Mouse (Mus musculus): ENCODE data around the gene Def6. TPM values are rescaled to one million over a fixed set of nuclear protein-coding genes. Genes with fewer than 3 reads are reported as not detected.

Def6 gene
- 4.0 and 7.0 TPM in 2 replicates for polyA plus RNA-seq (2012; rRNA removed)

DNA sequence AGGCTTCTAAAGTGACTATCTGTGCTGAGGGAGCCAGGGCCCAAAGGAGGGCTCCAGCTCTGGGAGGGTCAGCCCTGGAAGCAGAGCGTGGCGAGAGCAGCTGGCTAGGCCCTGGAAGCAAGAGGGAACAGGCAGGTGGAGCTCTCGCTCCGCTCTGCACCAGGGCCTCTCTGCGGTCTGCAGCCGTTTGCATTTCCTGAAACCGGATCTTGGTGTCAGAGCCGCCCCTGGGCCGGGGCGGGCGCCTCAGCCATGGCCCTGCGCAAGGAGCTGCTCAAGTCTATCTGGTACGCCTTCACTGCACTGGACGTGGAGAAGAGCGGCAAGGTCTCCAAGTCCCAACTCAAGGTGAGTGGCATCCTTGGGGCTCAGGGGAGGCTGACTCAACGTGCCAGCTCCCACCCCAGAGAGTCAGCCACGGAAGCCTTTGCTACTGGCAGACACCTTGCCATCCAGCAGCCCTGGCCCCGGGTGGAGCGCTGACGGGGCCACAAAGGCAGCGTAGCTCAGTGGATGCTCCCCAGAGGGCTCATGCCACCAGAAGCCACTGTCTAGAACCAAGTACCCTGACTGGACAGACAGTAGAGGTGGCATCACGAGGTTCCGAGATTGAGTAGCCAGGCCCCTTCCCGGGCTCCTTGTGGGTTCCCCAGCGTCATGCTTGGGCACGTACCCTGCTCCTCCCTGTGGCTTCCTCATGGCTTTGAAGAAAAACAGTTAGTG is at the start of gene Def6:
Gene Def6 (plus strand): TSS at position 188 of the 723 bp plus-strand sequence.
- Histone ChIP-seq H3K4me3 (ENCODE audit: low read depth, low read length) (peak within 1 kb of the TSS; percentile 73), H3K27ac (ENCODE audit: insufficient read depth, low read depth, low read length) (peak within 1 kb of the TSS; percentile 70), H3K4me1 (ENCODE audit: control insufficient read depth, insufficient read depth, insufficient read length, low read length) (peaks cover 3% of the 10 kb centered on the region; the same call in 1 of the 2 replicates), H3K27me3 (ENCODE audit: control insufficient read depth, insufficient read depth, low read length) (no peaks in the 10 kb centered on the region), H3K36me3 (ENCODE audit: control insufficient read depth, insufficient read depth, low read length) (no peaks in the 10 kb centered on the region; the same call in 1 of the 2 replicates)
- 21% methylated on average over 26 of the region's 26 CpGs for WGBS
- TF ChIP-seq CTCF (IDR thresholded peaks at IDR 0.05; ENCODE audit: extremely low read depth, insufficient read length, insufficient replicate concordance, low read depth, low read length), result peak; percentile 48
- TF ChIP-seq POLR2A (IDR thresholded peaks at IDR 0.05; ENCODE audit: low read depth, low read length), result no peak

- H3K36me3 ChIP-seq (ENCODE audit: control insufficient read depth, insufficient read depth, low read length), result no peaks in the 10 kb centered on the region
- WGBS, result 63% methylated on average over 10 of the region's 10 CpGs
- H3K27me3 ChIP-seq (ENCODE audit: control insufficient read depth, insufficient read depth, low read length), result no peaks in the 10 kb centered on the region
- H3K27ac ChIP-seq (ENCODE audit: insufficient read depth, low read depth, low read length), result no peak overlapping the region
- no peaks in the 10 kb centered on the region for H3K4me1 ChIP-seq (ENCODE audit: control insufficient read depth, insufficient read depth, insufficient read length, low read length)
- TF ChIP-seq POLR2A (IDR thresholded peaks at IDR 0.05; ENCODE audit: low read depth, low read length), result no peak
- TF ChIP-seq CTCF (IDR thresholded peaks at IDR 0.05; ENCODE audit: extremely low read depth, insufficient read length, insufficient replicate concordance, low read depth, low read length), result no peak
- no peak overlapping the region for H3K4me3 ChIP-seq (ENCODE audit: low read depth, low read length)
These were observed 47.2 kb upstream of the Def6 start for GRCm38 (mm10) chr17:28160361-28160760.

DNA sequence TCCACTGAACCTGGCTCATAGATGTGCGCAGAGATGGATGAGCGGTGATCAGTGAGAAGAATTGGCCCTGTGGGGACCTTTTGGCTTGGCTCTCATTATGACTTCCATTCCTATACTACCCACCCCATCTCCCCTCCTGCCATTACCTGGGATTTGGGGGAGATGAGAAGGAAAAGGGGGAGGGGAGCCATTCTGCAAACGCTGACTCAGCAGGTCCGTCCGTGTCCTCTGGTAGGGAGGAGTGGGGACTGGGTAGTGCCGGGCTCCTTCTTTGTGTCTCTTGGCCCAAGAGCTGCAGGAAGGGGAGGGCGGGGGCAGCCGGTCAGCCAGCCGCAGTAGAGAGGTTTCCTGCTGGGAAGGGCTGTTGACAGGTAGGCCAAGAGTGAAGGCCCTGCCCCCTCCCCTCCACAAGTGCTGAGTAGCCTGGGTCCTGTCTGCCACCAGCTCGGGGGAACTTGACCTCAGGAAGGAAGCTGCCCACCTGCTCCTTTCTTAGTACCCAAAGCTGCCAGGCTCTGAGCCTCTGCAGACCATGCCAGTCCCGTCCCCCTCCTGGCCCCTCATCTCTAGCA is 46.2 kb upstream of the Def6 start:
- Histone ChIP-seq H3K36me3 (ENCODE audit: control insufficient read depth, insufficient read depth, low read length) (no peaks in the 10 kb centered on the region), H3K4me3 (ENCODE audit: low read depth, low read length) (no peak overlapping the region), H3K27me3 (ENCODE audit: control insufficient read depth, insufficient read depth, low read length) (no peaks in the 10 kb centered on the region), H3K27ac (ENCODE audit: insufficient read depth, low read depth, low read length) (no peak overlapping the region), H3K4me1 (ENCODE audit: control insufficient read depth, insufficient read depth, insufficient read length, low read length) (no peaks in the 10 kb centered on the region; the same call in 1 of the 2 replicates)
- TF ChIP-seq POLR2A (IDR thresholded peaks at IDR 0.05; ENCODE audit: low read depth, low read length) (no peak), CTCF (IDR thresholded peaks at IDR 0.05; ENCODE audit: extremely low read depth, insufficient read length, insufficient replicate concordance, low read depth, low read length) (no peak)
- WGBS, result 41% methylated on average over 11 of the region's 11 CpGs

- TF ChIP-seq CTCF (IDR thresholded peaks at IDR 0.05; ENCODE audit: extremely low read depth, insufficient read length, insufficient replicate concordance, low read depth, low read length) (peak; percentile 95), POLR2A (IDR thresholded peaks at IDR 0.05; ENCODE audit: low read depth, low read length) (no peak)
- H3K27ac ChIP-seq (ENCODE audit: insufficient read depth, low read depth, low read length), result no peak overlapping the region
- 10% methylated on average over 6 of the region's 6 CpGs for WGBS
- H3K4me1 ChIP-seq (ENCODE audit: control insufficient read depth, insufficient read depth, insufficient read length, low read length), result no peaks in the 10 kb centered on the region; the same call in 1 of the 2 replicates
- H3K36me3 ChIP-seq (ENCODE audit: control insufficient read depth, insufficient read depth, low read length), result no peaks in the 10 kb centered on the region
- no peaks in the 10 kb centered on the region for H3K27me3 ChIP-seq (ENCODE audit: control insufficient read depth, insufficient read depth, low read length)
- H3K4me3 ChIP-seq (ENCODE audit: low read depth, low read length), result no peak overlapping the region
These were observed 43.9 kb upstream of the Def6 start for GRCm38 (mm10) chr17:28163666-28164065.

DNA sequence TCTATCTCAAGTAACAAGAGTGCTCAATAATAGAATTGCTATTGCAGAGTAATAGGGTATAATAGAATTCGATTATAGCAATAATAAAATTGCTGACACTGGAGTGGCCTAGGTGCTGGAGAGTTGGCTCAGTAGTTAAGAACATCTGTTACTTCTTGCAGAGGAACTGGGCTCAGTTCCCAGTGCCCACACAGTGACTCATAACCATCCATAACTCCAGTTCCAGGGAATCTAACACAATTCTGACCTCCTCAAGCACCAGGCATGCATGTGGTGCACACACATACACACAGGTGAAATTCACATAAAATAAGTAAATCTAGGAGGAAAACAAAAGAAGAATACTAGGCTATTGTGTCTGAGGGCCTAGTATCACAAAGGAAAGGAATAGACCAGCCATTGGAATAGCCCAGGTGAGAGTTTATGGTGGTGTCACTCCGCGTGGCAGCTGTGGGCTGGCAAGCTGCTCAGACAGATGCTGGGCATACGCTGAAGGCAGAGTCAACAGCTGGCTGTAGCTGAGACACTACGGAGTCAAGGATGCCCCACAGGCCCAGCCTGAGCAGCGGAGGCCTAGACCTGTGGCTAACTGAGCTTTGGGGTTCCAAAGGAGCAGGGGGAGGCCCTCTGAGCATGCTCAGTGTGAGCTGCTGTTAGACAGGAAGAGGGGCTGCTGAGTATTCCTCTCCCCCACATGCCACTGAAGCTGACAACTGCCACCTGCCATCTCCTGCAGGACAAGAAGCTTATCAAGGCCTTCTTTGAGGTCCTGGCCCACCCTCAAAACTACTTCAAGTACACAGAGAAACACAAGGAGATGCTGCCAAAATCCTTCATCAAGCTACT is 36.9 kb upstream of the Def6 start:
- no peaks in the 10 kb centered on the region for H3K36me3 ChIP-seq (ENCODE audit: control insufficient read depth, insufficient read depth, low read length)
- no peaks in the 10 kb centered on the region; the same call in 1 of the 2 replicates for H3K4me1 ChIP-seq (ENCODE audit: control insufficient read depth, insufficient read depth, insufficient read length, low read length)
- no peak overlapping the region for H3K4me3 ChIP-seq (ENCODE audit: low read depth, low read length)
- 67% methylated on average over 6 of the region's 6 CpGs for WGBS
- TF ChIP-seq POLR2A (IDR thresholded peaks at IDR 0.05; ENCODE audit: low read depth, low read length), result no peak
- TF ChIP-seq CTCF (IDR thresholded peaks at IDR 0.05; ENCODE audit: extremely low read depth, insufficient read length, insufficient replicate concordance, low read depth, low read length), result no peak
- H3K27ac ChIP-seq (ENCODE audit: insufficient read depth, low read depth, low read length), result no peak overlapping the region
- H3K27me3 ChIP-seq (ENCODE audit: control insufficient read depth, insufficient read depth, low read length), result no peaks in the 10 kb centered on the region

DNA sequence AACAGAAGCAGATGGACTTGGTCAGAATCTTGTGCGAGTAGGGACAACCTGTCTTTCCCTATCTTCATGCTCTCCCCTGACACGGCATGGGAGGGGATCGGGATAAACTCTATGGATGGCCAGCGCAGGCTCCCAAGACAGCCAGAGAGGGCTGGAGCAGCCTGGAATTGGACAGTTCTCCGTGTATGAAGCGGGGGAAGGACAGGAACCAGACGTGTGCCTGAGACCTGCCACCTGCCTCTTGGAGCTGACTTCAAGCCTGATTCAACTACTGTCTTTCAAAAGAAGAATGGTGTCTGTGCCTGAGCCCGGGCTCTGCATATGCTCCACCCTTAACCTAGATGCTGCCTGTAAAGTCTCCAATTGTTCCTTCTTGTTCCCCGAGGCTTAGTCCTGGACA is 34.9 kb upstream of the Def6 start:
- H3K4me3 ChIP-seq (ENCODE audit: low read depth, low read length), result no peak overlapping the region
- TF ChIP-seq POLR2A (IDR thresholded peaks at IDR 0.05; ENCODE audit: low read depth, low read length) (no peak), CTCF (IDR thresholded peaks at IDR 0.05; ENCODE audit: extremely low read depth, insufficient read length, insufficient replicate concordance, low read depth, low read length) (no peak)
- H3K27ac ChIP-seq (ENCODE audit: insufficient read depth, low read depth, low read length), result no peak overlapping the region
- peaks cover 4% of the 10 kb centered on the region; the same call in 1 of the 2 replicates for H3K4me1 ChIP-seq (ENCODE audit: control insufficient read depth, insufficient read depth, insufficient read length, low read length)
- no peaks in the 10 kb centered on the region for H3K27me3 ChIP-seq (ENCODE audit: control insufficient read depth, insufficient read depth, low read length)
- WGBS, result 60% methylated on average over 9 of the region's 9 CpGs
- H3K36me3 ChIP-seq (ENCODE audit: control insufficient read depth, insufficient read depth, low read length), result no peaks in the 10 kb centered on the region
